ENCODE assay signal across 13 mouse cellular contexts in genomic region chr15:52937138-52937537, GRCm38 (mm10).
"Had no signal": no experiment of that assay in that cellular context is flagged by ENCODE, and none has a peak within 500 bp of the region (broad histone marks: within the 10 kb centered on the region; RNA-seq: fewer than 3 reads in every experiment).

No protein-coding gene starts in this region.

- DNase-seq: kidney, postnatal 25 days; layer of hippocampus, adult 9-11 months; liver; liver, embryonic 13.5 days; liver, postnatal 0 days; lung, postnatal 14 days; right cerebral cortex, adult 18-20 months; right cerebral cortex, postnatal 25 days; thymus, adult 2 months; thymus, postnatal 25 days had no signal

- H3K4me3 ChIP-seq: limb, embryonic 12.5 days; liver, embryonic 13.5 days; lung, embryonic 15.5 days; midbrain, embryonic 12.5 days had no signal

- H3K9ac ChIP-seq: limb, embryonic 12.5 days; liver, embryonic 13.5 days; liver, postnatal 0 days; lung, embryonic 15.5 days; midbrain, embryonic 12.5 days had no signal

- H3K4me2 ChIP-seq: limb, embryonic 12.5 days; liver, embryonic 13.5 days; lung, embryonic 15.5 days; midbrain, embryonic 12.5 days had no signal

- H3K9me3 ChIP-seq: limb, embryonic 12.5 days; liver, embryonic 13.5 days; lung, embryonic 15.5 days; midbrain, embryonic 12.5 days had no signal

- H3K27me3 ChIP-seq: limb, embryonic 12.5 days; liver, embryonic 13.5 days; lung, embryonic 15.5 days; midbrain, embryonic 12.5 days had no signal

- H3K36me3 ChIP-seq: limb, embryonic 12.5 days; liver, embryonic 13.5 days; lung, embryonic 15.5 days; midbrain, embryonic 12.5 days had no signal

- H3K4me1 ChIP-seq: limb, embryonic 12.5 days; liver, embryonic 13.5 days; midbrain, embryonic 12.5 days had no signal

- H3K27ac ChIP-seq: limb, embryonic 12.5 days; liver, embryonic 13.5 days; lung, embryonic 15.5 days; midbrain, embryonic 12.5 days had no signal

- ATAC-seq: liver, postnatal 0 days had no signal
